Mouse (Mus musculus): ENCODE data around the gene Prr5l. TPM values are rescaled to one million over a fixed set of nuclear protein-coding genes. Genes with fewer than 3 reads are reported as not detected.
A peak's percentile ranks its signal among the peaks of the same experiment; 100 is the strongest.
"Not testable (repeated sequence)": the region's sequence is repeated elsewhere in the genome, so short reads cannot be mapped to it uniquely, and the experiment has no call there.

Prr5l gene
- total RNA-seq, 2 experiments from 2014 or later, result 0.08 to 1.5 TPM

DNA sequence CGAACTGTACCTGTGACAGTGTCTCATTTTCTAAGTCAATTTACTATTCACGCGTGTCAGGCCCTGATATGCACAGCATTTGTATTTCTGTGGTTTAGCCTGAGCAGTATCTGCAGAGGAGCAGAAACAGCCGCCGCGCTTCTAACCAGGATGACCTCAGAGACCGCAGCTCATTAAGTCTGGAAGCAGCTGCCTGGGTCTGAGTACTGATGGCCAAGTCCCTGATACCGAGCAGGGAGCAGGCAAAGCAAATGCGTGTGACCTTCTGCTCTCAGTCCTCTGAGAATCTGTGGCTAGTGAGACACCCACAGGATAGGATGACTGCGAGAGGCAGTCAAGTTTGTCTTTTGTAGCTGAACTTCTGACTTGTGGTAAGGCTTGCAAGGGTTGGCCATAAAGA, 120.4 kb downstream of the Prr5l start:
- DNase-seq, result peak; percentile 42

DNA sequence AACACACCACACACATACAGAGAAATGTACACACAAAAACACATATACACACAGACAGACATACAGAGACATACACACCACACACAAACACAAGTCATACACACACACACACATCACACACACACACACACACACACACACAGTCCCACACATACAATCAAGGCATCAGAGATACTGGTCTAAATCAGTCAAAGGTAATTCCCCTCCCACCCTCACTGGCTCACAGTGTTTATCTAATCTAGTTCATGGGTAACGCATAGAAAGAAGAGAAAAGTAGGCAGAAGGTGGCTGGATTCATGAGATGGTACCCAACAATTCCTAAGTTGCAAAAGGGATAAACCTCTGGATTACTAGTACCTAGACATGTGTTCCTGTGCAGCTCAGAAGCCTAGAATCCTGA, 120.9 kb downstream of the Prr5l start:
- DNase-seq, result no peak

DNA sequence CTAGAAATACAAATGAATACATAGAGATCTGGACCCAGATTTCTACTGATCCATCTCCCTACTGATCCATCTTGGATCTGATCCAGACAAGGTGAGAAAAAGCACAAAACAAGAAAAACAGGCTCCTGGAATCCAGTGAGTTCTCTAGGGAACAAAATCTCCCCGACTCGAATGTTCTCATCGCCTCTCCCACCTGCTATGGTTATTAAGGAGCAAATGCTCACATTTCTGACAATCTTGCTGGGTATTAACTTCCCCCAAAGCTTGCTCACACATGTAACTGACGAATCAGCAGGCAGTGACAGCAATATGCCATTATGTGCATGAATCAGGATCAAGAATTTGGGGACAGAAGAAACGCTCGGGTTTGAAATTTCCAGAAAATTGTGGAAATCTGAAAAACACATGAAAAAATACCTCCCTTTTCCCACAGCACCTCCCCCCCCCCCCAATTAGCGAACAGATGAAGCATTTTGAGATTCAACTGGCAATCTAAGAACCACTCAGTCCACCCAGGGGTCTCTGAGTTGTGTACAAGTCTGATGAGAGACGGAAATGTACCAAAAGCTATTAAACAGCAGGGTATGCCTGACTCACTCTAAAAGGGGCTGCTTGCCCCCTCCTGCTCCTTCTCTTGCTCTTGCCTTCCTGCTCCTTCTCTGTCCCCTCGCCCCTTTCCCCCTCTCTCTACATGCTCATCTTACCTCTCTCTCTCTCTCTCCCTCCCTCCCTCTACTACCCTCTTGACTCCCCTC, 123.1 kb downstream of the Prr5l start:
- no peak for DNase-seq

- no peak for DNase-seq
Measured at GRCm38 (mm10) chr2:101757806-101758205, 125.0 kb downstream of the Prr5l start.

DNA sequence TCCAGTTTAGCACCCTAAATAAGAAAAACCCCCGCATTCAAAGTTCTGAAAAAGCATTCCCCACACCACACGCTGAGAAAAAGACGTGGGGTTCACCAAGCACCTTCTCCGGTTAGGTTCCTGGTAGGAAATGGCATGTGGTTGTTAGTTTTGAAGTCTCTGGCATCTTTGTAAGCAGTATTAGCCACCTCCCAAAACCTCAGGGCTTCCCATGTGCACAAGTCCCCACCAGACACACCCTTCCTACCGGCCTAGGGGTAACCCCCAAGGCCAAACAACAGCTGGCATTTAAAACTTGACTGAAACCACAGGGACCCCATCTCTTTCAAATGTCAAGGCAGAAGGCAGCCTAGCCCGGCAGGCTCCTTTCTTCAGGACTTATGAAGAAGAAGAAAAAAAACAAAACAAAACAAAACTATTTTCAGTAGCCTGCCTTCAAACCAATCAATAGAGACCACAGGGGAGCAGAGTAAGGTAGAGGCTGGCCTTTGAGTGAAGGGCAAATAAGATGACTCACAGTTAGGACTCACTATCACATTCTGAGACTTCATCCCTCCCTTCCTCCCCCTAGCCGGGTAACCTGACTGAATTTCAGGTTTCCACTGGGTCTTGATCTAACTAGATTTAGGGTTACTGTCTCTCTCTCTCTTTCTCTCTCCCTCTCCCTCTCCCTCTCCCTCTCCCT, 126.6 kb downstream of the Prr5l start:
- no peak for DNase-seq

DNA sequence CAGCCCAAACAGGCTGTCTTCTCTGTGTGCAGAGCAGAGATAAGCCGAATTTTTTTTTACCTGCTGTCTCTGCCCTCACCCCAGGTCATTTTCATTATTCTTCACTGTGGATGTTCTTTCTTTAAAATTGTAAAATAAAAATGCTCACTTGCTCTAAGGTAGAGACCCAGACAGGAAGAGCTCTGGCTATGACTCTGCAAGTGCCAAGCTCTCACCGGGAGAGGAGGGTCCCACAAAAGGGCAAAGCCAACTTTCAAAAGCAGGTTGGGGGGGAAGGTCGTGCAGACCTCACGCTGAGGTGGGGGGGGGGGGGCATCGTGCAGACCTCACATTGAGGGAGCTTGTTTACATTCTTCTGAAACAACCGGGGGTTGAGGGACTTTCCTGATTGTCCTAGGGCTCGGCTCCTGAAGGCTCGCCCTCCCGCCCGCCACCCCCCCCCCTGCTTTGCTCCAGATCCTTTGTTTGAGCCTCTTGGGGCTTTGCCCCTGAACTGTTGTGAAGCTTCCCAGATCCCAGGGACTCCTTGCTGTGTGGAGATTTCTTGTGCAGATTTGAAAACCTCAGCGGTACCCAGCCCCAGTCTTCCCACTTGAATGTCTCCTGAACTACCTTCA, 127.8 kb downstream of the Prr5l start:
- no peak for DNase-seq

DNA sequence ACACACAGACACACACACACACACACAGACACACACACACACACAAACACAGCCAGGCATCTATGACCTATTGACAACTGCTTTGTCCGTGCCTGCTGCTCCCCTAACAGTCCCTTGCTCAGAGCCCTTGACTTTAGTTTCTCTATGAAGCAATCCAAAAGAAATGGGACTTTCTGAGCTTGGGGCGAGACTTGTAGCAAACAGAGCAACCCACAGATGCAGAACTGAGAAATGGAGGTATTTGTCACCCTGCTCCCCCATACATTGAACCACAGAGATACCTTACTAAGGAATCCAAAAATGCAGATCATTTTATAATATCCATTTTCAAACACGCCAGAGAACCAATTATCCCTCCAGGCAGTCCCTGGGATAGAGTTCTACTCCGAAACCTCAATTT, 128.4 kb downstream of the Prr5l start:
- DNase-seq, result no peak

- no peak for DNase-seq
Measured at GRCm38 (mm10) chr2:101752979-101753378, 129.8 kb downstream of the Prr5l start.

DNA sequence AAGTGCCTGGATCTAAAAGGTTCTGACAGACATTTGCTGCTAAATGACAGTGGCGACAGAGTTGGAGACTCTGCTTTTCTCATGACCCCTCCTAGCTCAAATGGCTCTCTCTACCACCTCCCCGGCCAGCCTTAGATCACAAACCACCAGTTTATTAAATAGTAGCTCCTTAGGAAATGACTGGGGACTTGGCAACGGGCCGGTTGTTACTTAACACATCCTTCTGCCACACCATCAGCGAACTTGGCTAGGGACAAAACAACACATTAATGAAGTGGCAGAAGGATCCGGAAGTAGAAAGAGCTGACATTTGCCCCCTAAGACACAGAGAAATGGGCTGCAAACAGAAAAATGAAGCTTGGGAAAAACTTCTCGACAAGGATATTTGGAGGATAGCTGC, 130.4 kb downstream of the Prr5l start:
- no peak for DNase-seq

- DNase-seq, result no peak
Measured at GRCm38 (mm10) chr2:101751236-101751922, 131.4 kb downstream of the Prr5l start.

GRCm38 (mm10) chr2:101746537-101746936, 136.3 kb downstream of the Prr5l start:
- DNase-seq, result no peak

GRCm38 (mm10) chr2:101745656-101746055, 137.2 kb downstream of the Prr5l start:
- not testable (repeated sequence) for DNase-seq

DNA sequence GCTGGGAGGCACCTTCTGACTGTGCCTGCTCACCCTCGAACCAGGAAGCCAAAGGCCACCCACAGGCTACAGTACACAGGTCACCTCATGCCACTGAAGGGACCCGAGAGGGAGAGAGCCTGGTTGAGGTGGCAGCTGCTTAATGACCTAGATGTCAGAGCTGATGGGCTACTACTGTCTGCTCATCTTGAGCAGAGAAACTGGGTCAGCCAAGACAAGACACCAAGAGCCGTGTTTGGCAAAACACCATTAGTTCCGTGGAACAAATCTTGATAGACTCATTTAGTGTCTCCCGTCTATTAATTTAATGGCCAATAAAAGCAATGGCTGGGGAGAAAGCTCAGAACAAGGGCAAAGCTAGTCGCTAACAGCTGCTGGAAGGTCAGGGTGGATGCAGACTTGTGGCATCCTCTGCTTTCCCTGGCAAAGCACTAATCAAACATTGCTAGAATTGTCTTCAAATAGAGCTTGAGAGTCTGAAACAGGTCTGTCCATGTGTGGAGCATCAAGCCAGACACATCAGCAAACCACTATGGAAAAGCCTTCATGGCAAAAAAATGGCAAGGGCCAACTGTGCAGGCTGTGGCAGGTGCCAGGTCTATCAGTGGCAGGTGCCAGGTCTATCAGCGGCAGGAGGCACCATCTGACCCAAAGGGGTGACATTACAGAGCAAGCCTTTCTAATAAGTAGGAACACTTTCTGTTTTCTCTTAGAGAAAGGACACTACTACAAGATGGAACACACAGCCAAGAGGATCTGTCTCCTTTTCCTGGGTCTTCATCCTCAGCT, 140.6 kb downstream of the Prr5l start:
- no peak for DNase-seq

DNA sequence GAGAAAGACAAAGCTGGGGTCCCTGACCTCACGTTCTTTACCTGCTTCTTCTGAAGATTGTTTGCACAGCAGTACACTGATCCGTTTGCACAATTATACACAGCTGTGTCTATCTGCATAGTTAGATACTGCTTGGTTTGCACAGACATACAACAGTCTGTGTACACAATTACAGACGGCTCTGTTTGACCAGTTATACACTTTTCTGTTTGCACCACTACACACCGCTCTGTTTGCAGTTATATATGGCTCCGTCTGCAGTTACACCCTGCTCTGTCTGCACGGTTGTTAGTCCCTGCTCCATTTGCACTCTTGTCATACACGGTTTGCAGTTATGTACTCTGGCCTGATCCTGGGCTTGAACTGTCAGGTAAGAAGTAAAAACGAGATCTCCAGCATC, 141.2 kb downstream of the Prr5l start:
- no peak for DNase-seq

DNA sequence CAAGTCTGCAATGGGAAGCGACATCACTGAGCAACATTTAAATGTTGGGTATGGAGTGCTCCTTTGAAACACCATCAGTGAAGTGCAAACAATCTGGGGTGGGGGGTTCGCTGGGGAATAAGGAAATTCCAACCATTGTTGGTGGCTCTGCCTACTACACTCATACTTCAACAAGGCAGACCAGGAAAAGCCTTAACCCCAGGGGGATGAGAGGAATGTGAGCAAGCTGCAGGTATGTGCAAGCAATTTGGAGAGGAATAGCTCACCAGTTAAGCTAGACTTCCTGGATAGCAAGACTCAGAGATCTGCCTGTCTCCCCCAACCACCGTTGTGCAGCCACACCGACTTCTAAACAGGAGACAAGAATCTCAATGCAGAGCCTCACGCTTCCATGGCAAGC, 142.9 kb downstream of the Prr5l start:
- DNase-seq, result no peak

- DNase-seq, result no peak
Measured at GRCm38 (mm10) chr2:101733564-101733963, 149.3 kb downstream of the Prr5l start.

- no peak for DNase-seq
Measured at GRCm38 (mm10) chr2:101732777-101733210, 150.0 kb downstream of the Prr5l start.

- DNase-seq, result no peak
Measured at GRCm38 (mm10) chr2:101730972-101731371, 151.9 kb downstream of the Prr5l start.

DNA sequence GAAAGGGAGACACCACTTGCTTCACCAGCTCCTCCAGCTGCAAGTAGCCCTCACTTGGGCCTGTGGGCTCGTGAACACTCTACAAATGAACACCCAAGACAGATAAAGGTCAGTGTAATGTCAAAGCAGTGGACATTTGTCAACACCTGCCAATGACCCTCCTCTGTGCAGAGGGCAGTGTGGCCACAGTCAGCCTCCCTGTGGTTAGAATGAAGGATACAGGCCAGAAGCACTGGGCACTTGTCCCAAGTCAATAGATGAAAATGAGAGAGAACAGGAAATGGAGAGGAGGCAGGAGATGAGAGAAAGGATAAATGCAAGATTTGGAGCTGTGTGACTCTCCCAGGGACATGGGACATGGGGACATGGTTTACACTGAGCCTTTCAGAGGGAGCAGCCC, 153.4 kb downstream of the Prr5l start:
- no peak for DNase-seq

DNA sequence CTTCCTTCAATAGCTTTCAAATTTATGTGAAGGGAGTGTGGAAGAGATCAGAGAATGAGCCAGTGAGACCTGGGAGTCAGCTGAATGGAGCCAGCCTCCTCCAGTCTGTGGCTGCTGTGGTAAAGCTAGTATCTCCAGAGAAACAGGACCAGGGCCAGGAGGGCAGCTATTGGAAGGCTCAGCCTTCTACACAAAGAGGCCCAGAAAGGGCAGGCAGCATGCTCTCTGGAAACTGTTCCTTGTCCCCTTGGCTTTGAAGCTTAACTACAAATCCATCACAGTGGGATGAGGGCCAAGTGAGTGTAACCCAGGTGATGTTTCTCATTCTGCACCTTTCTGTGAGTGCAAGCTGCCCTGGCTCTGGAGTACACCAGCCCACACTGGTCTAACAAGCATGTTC, 155.0 kb downstream of the Prr5l start:
- DNase-seq, result no peak

- no peak for DNase-seq
Measured at GRCm38 (mm10) chr2:101723333-101723881, 159.4 kb downstream of the Prr5l start.

Data from gastrocnemius, postnatal 25 days (tissue).